Mouse (Mus musculus) kidney, adult 8-10 months (tissue): ENCODE measurements around the gene Tex19.2.
"Not testable (repeated sequence)": the region's sequence is repeated elsewhere in the genome, so short reads cannot be mapped to it uniquely, and the experiment has no call there.

ENCODE experiments used
- DNase-seq, 2 experiments: peaks; one replicate each; pipeline ENCODE4 v3.0.0; 2022

The Tex19.2 gene

GRCm38 (mm10) chr11:121109986-121110385 is 8.5 kb downstream of the Tex19.2 start:
- DNase-seq, result peak; percentile 68 to 69

DNA sequence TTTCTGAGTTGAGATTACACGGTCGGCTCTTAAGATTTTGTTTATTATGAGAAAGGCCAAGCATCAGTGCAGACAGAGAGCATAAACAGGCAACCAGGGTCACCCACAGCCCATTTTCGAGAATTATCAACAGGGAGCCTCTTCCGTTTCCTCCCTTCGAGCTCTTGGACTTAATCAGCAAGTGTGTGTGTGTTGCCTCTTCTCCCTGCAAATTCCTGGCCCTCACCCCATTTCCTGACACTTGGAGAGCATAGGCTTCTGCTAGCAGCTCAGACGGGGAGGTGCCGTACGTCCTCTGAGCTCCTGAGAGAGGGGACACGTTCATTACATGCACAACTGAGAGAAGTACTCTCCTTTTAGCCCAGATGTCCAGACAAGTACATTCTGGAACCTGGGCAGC is 10.4 kb downstream of the Tex19.2 start:
- DNase-seq, result peak in 1 of 2 experiments; percentile 44

DNA sequence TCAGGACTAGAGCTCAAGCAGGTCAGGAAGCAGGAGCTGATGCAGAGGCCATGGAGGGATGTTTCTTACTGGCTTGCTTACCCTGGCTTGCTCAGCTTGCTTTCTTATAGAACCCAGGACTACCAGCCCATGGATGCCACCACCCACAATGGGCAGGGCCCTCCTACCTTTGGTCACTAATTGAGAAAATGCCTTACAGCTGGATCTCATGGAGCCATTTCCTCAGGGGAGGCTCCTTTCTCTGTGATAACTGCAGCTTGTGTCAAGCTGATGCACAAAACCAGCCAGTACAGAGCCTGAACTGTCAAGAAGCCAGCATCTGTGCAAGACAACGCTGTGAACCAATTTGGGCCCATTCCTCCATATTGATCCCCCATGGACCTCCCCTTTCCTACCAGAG is 11.2 kb downstream of the Tex19.2 start:
- not testable (repeated sequence) for DNase-seq

DNA sequence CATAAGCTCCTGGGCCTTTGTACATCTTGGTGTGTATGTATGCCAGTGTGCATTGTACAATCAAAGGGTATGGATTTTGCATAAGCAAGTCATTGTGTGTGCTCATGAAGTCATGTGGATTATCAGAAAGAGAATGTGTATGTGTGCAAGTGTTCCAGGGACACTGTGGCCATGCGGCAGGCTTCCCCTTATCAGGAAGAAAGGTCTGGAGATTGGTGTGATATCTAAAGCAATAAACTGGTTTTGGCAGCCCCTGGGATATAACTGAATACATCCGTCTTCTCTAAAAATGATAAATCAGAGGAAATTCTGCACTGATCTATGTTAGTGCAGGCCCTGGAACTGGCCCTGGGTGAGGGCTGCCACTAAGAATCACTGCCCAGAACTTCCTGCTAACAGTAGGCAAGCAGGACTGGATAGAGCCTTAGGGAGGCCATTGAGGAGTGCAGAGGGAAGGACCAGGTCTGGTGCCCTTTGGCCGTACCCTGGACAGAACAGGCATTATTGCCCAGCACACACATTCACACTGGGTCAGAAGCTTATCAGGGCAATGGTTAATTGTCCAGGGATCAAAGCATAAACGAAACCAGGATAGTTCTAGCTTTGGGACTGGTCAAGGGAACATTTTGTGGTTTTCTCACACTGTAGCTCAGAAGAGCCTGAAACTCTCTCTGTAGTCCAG is 17.2 kb downstream of the Tex19.2 start:
- peak; percentile 50 to 55 for DNase-seq

GRCm38 (mm10) chr11:121100692-121101091 is 17.8 kb downstream of the Tex19.2 start:
- peak; percentile 57 to 69 for DNase-seq

DNA sequence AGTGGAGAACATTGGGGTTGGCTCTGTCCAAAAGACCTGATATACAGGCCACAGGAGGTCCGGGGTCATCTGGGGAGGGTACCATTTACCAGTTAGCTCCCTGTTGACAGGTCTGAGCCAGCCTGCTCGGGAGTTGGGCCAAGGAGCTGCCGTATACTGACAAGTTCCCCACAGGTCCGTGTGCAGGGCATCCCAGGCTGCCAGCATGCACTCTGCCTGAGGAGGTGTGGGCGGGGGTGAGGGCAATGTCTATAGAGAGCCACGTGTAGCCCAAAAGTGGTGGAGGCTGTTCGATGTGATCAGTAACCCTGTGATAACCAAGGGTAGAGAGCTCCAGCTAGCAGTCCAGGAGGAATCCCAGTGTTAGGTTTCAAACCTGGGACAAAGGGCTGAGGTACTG is 18.7 kb downstream of the Tex19.2 start:
- DNase-seq, result peak; percentile 32 to 37

DNA sequence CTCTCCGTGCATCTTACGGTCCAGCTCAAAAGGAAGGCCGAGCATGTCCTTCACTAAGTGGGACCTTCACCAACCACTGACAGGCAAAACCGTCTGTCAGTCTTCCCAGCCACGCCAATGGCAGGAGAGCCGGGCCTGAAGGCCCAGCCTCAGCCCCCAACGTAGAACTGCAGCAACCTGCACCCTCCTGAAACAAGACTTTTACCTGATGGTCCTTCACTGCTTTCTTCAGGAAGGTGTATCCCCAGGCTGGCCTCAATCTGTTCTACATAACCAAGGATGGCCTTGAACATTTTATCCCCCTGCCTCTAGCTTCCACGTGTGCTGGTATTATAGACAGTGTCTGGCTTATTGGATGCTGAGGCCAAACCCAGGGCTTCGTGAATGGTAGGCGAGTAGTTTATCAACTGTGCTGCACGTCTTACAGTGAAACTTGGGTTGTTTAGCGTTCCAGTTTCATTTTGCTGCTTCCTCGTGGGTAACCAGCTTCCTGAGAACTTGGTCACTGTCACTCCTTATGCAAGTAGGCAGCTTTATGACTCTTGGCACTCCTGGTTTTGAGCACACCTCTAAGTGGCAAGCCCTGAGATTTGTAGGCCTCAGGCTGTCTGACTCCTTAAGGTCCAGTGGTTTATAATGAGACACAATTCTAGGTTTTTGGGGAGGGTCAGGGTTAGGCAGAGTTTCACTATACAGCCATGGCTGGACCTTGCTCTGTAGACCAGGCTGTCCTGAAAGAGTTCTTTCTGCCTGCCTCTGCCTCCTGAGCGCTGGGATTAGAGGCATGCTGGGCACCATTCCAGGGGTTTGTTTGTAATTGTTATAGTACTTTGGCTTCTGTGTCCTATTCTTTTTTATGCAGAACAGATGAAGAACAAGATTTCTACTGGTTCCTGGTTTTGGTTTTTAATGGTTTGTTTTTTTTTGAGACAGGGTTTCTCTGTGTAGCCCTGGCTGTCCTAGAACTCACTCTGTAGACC is 25.6 kb downstream of the Tex19.2 start:
- no peak for DNase-seq

DNA sequence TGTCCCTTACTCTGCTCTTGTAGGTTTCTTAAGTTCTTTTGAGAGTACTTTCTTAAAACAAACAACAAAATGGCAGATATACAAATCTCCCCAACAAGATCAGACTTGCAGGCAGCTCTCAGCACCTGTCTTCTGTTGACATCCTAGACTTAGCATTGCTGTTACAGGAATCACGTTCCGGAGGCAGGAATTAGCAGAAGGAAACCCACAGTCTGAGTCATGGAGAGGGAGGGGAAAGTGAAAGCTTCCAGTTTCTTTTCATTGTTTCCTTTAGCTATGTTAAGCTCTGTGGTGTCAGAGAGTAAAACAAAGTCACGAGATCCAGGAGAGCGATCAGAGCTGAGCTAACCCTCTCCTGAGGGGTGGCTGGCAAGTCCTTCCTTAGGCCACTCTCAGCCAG is 27.5 kb downstream of the Tex19.2 start:
- no peak for DNase-seq

- DNase-seq, result no peak
Measured at GRCm38 (mm10) chr11:121089756-121090546, 28.5 kb downstream of the Tex19.2 start.

DNA sequence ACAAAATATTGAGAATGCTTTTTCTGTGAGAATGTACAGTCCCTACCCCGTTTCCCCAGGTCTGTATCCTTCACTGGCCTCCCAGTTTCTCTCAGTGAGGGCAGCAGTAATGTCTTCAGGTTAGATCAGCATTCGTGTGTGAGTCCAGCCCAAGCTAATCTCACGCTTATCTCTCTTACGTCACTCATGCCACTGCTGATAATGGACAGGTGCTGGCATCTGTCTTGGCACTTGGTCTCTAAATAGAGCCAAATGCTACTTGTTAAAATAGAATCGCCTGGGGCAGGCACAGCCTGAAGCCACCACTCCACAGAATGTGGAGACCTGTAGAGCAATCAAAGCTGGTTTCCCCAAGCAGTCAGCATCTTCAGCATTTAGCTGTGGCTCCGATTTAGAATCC is 29.5 kb downstream of the Tex19.2 start:
- DNase-seq, result no peak

- no peak for DNase-seq
Measured at GRCm38 (mm10) chr11:121086296-121086695, 32.2 kb downstream of the Tex19.2 start.

DNA sequence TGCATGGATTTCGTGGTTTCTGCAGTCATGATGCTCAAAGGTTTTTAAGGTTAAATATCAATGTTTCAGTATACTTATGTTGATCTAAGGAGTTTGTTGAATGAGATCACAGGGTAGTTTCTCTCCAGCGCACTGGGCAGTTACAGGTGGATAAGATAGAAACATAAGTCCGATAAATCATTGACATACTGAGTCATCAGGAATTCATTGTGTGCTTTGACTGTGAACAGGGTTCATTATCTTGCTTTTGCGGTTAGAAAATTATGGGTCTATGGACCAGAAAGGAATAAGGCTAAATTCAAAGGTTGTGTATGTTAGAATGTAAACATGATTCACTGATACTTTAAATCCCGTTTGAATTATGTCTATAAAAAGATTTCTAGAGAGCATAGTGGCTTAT is 33.3 kb downstream of the Tex19.2 start:
- DNase-seq, result no peak

DNA sequence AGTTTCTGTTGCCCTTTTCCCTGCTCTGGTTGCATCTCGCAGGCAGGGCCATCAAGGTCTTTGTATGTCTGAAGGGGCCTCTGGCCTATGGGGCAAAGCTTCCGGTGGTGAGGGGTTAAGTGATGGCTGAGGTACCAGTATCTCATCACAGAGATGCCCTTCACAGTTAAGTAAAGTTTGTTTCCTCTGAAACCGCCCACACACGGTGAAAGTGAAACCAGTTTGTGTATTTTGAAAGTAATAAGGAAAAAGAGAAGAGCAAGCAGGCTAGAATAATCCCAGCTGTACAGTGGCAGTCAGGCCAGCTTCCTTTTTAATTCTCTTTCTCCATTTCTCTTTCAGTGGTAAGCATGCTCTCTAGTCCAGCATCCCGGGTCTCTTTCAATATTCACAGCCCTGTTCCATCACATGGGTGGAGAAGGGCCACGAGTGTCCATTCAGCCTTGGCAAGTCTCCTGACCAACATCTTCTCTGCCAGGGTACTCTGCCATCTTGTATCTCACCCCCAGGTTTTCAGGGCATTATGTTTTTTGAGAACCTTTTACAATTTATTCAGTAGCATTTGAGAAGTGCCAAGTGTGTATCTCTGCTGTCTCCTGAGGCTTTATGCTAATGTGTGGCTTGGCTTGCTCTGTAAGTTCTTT is 35.5 kb downstream of the Tex19.2 start:
- no peak for DNase-seq

GRCm38 (mm10) chr11:121082250-121082649 is 36.2 kb downstream of the Tex19.2 start:
- DNase-seq, result no peak

DNA sequence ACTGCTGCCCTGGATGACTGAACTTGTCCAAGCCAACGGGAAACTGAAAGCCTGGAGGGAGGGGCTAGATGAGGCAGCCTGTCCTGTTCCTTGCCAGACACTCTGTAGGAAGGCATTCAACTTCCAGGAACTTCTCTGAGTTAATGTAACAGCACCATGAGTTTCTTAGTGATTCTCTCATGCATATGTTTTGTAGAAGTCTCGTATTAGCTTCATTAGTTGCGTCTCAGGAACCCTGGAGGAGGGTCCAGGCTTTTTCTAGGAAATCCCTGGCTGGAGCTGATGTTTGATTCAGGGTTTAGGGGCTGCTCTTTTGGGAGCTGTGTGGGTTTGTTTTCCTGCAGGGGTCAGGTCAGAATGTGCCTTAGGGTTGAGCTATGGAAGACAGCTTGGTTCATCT is 37.4 kb downstream of the Tex19.2 start, which contains the start of gene Sectm1a:
Gene Sectm1a (minus strand): TSS at position 101 of the 400 bp plus-strand sequence.
- no peak for DNase-seq

- no peak for DNase-seq
Measured at GRCm38 (mm10) chr11:121080330-121080729, 38.1 kb downstream of the Tex19.2 start.

GRCm38 (mm10) chr11:121075655-121076054 is 42.8 kb downstream of the Tex19.2 start:
- DNase-seq, result no peak

DNA sequence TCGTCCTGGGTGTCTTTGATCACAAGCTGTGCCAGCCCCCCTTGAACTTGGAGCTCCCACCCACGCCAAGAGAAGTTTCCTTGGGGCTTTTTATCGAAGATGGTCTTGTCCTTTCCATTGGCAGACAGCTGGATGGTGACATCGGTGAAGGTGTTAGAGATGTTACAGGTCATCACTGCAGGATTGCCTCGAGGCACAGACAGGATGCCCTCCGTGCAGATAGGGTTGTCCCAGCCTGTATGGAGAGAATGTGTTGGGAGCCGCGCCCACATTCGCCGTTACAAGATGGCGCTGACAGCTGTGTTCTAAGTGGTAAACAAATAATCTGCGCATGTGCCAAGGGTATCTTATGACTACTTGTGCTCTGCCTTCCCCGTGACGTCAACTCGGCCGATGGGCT is 48.8 kb downstream of the Tex19.2 start:
- DNase-seq, result not testable (repeated sequence)

DNA sequence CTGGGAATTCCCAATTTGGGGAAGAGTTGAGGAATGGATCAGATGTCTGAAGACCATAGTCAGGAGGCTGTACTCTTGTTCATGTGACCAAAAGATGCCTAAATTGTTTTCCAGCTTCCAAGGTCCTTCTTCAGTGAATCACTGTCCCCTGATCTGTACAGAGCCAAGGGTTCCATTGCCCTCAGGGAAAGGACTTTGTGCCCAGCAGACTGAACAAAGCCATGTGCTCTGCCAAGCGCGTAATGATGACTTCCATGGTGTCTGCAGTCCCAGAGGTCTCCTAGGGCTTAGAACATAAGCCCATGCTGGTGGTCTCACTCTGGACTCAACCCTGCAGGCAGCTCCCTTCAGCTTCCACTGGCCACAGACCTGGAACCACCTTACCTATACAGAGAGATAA is 50.6 kb downstream of the Tex19.2 start:
- DNase-seq, result peak in 1 of 2 experiments; percentile 47
